Mouse (Mus musculus) frontal cortex, postnatal 25 days (tissue): Measurements from ENCODE around the gene Jak1.

Experiments
- DNase-seq, 2 experiments: peaks; one replicate each; pipeline ENCODE4 v3.0.0; 2022; ENCODE audit warnings: low spot score in 2 of 2

Jak1 gene

DNA sequence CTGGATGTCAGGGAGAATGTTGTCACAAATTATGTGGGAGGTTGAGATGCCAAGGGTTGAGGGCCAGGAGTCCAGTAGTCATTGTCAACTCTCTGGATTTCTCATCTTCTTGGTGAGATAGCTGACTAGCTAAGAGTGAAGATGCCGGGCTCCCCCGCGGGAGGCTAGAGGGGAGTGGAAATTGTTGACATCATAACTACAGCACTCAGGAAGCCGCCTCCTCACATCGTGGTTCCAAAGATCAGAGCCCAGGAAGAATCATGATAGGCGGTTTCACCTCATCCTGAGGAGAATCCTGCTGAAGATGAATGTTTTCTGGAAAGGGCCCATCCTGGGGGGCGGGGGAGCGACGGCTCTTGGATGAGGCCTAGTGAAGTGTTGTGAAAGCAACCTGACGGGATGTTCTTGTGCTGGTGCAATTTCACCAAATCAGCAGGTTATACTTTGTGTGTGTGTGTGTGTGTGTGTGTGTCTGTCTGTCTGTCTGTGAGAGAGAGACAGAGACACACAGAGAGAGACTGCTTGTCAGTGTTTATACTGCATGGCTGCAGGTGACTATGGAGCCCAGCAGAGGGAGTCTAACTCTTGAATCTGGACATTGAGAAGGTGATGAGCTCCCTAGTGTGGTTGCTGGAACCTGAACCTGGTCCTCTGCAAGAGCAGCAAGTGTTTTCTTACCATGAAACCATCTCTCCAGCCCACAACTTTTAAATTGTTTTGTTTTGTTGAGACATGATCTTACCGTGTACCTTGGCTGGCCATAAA lies 118.0 kb downstream of the Jak1 start:
- no peak for DNase-seq

DNA sequence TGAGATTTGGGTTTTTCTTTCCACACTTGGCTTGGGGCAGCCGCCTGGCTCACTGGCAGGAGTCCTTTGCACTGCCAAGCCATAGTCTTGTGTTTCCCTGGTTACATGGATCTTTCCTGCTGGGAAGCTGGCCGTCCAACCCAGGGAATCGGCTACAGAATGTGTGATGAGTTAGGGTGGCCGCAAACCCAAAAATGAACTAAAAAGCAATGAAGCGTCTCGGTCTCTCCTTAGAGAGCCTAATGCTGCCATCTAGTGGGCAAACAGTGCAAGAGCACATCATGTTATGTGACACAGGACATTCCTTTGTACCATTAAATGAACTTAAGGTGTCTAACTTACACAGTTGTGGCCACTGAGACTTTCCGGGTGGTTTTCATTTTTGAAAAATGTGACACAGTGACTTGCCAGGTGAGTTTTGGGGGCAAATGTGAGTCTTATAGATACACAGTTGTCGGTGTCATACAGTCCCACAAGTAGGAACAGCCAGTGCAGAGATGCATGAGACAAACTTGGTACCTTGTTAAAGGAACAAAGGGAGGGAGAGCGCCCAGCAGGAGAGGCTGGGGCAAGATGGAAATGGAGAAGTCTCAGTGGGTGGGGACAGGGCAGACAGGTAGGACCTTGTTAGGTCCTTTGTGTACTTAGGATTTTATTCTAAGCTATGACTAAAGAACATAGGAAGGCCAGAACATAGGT lies 118.9 kb downstream of the Jak1 start:
- peak; percentile 54 to 66 for DNase-seq

DNA sequence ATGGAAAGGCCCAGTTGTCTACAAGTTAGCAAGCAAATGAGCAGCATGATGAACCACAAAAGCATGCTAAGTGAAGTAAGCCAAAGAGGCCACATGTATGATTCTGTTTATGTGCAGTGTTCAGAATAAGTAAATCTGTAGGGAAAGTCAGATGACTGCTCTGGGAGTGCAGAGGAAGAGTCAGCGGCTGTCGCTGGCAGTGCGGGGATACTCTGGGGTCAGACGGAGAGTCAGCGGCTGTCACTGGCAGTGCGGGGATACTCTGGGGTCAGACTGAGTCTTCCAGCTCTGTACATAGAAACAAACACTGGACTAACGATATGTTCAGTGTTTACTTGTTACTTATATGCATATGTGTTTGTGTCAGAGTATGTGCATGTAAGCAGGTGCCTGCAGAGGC lies 120.3 kb downstream of the Jak1 start:
- DNase-seq: no peak

DNA sequence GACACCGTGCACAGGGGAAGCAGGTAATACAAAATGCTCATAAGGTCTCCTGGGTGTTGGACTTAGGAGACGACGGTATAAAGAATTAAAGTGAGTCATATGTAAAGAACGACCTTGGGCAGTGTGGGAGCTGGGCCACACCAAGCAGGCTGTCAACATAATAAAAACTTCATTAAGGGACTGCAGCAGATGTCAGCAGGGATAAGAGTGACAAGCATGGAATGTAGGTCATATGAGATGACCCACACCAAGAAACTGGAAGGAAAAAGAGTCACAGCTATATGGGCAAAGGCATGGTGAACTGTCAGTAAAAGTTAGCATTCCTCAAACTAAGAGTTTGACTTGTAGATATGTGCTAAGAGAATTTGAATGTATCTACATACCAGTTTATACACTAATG lies 120.7 kb downstream of the Jak1 start:
- no peak for DNase-seq

DNA sequence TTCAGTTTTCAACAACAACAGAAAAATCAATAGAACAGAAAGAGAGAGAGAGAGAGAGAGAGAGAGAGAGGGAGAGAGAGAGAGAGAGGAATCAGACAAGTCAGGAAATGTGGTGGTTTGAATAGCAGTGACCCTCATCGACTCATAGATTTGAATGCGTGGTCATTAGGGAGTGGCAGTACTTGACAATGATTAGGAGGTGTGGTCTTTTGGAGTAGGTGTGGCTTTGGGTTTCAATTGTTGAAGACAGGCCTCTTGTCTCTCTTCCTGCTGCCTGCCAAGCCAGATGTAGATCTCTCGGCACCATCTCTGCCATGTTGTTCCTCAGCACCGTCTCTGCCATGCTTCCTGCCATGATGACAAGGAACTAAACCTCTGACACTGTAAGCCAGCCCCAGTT lies 121.2 kb downstream of the Jak1 start:
- no peak for DNase-seq

DNA sequence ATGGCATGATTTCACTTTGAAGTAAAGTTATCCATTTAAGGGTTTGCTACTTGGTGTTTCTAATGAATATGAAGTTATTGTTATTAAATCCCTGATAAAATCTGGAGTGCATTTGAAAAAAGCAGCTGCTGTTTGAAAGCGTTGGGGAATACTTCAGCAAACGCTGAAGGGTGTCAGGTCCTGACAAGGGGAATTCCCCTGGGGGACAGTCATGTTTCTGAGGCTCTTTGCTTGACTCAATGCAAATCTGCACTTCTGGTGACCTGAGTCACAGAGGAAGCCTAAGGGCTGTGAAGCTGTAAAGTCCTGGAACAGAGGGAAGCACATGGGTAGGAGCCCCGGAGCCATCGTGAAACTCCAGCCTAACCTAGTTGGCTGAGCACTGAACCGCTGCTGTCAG lies 123.3 kb downstream of the Jak1 start:
- no peak for DNase-seq

DNA sequence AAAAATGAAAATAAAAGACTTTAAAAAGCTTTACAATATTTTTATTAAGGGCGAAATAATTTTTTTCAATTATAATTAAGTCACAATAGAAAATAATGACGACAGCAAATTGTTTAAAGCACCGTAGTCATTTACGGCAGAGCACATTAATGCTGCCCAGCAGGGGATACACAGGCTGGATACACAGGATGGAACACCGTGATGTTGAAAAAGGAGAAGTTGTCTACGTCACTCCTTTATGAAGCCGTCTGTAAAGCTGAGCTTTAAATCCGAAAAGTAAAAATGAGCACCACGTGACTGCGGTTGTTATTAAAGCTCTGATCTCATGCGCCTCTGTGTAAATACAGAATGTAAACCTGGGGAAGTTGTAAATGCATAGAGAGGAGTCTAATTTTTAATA lies 127.1 kb downstream of the Jak1 start:
- DNase-seq: no peak

DNA sequence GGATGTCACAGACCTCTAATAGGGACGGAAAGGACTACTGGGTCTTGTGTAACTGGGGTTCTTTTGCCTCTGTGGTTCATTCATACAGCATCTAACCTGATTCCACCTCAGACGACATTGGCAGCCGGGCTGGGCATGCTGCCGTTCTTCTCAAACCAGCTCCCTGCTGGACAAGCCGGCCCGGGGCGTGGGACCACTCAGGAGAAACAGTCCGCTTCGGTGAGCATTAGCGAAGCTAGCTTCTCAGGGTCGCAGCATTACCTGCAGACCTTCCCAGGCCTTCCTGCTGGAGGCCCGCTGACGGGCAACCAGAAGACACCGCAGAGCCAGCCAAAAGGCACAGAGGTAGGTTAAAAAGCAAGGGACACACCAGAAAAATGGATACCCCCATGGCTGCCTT lies 129.2 kb downstream of the Jak1 start:
- no peak for DNase-seq

DNA sequence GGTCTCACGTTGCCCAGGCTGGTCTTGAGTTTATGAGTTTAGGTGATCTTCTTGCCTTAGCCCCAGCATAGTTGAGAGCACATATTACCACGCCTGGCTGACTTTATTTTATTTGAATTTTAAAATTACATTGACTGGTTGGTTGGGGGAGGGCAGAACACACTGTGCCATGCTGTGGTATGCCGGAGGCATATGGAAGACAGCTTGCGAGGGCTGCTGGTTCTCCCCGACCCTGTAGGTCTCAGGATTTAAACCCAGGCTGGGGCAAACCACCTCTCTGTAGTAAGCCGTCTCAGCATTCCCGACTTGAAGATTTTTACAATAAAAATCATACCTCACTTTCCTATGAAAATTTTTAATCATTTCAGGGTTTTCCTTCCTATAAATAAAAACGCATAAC lies 130.1 kb downstream of the Jak1 start:
- no peak for DNase-seq

DNA sequence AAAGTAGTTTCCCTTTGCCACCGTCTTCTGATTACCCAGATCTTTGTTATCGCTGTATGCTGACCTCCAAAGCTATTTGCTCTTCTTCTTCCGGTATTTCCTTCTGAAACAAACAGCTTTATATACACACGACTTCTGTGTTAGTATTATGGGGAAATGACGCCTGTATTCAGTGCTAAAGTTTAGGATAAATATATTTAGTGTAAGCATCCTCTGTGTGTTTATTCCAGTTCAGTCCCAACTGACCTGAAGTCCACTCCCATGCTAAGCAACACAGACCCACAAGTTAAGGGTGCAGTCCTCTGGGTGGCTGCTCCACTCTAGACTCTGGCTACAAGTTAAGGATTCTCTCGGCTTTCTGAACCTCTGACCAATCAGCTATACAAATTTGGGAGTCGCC lies 144.1 kb downstream of the Jak1 start:
- no peak for DNase-seq

DNA sequence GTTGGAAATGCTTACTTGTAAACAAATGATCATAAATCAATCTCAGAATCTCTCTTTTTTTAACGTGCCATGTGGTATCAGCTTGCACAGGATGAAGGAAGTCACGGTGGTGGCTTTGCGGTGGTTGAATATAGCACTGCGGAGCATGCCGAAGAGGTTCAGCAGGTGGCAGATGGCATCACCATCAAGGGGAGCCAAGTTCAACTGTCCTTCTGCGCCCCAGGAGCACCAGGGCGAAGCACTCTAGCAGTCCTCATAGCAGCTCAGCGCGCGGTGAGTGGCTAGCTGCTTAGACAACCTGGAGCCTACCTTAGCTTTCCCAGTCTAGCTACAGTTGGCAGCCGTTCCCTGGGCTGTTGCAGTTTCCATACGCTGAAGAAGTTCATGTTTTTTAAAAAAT lies 158.0 kb downstream of the Jak1 start:
- DNase-seq: no peak
